Mouse (Mus musculus): ENCODE measurements around the gene Olfr763.
"Not testable (repeated sequence)": the region's sequence is repeated elsewhere in the genome, so short reads cannot be mapped to it uniquely, and the experiment has no call there.

Gene Olfr763

GRCm38 (mm10) chr10:129049898-129050297, 39.3 kb downstream of the Olfr763 start, which contains the start of gene Olfr765:
Gene Olfr765, minus strand, starts transcription at chr10:129049998.
- not testable (repeated sequence) for DNase-seq (ENCODE audit: low spot score in 2 of 2)
